Mouse (Mus musculus) forelimb bud, embryonic 11.5 days (tissue): ENCODE results near the gene Atf7.
"Not testable (repeated sequence)": the region's sequence is repeated elsewhere in the genome, so short reads cannot be mapped to it uniquely, and the experiment has no call there.

Source experiments
- DNase-seq: peaks from one replicate; pipeline ENCODE4 v3.0.0-alpha.2; 2012; ENCODE audit warnings: low read depth, low spot score

Atf7 gene

GRCm38 (mm10) chr15:102624970-102625686 is at the start of gene Atf7, which contains the start of gene Gm28047:
Gene Atf7, minus strand, starts transcription at chr15:102625464.
Gene Gm28047, minus strand, starts transcription at chr15:102625067.
- peak; percentile 97 for DNase-seq

GRCm38 (mm10) chr15:102673548-102673947 is 48.3 kb upstream of the Atf7 start:
- DNase-seq: peak; percentile 81

- peak; percentile 65 for DNase-seq
Measured at GRCm38 (mm10) chr15:102672215-102673071, 47.2 kb upstream of the Atf7 start, which contains the start of gene Atp5g2. Gene Atp5g2, minus strand, starts transcription at chr15:102672352.

- DNase-seq: peak; percentile 84
Measured at GRCm38 (mm10) chr15:102671721-102672214, 46.5 kb upstream of the Atf7 start.

- DNase-seq: peak; percentile 100
Measured at GRCm38 (mm10) chr15:102670767-102671575, 45.7 kb upstream of the Atf7 start.

- no peak for DNase-seq
Measured at GRCm38 (mm10) chr15:102670281-102670680, 45.0 kb upstream of the Atf7 start.

- no peak for DNase-seq
Measured at GRCm38 (mm10) chr15:102669571-102669970, 44.3 kb upstream of the Atf7 start.

GRCm38 (mm10) chr15:102665494-102665893 is 40.2 kb upstream of the Atf7 start:
- DNase-seq: peak; percentile 59

- DNase-seq: no peak
Measured at GRCm38 (mm10) chr15:102663825-102664224, 38.6 kb upstream of the Atf7 start.

GRCm38 (mm10) chr15:102662601-102663000 is 37.3 kb upstream of the Atf7 start:
- not testable (repeated sequence) for DNase-seq

- DNase-seq: peak; percentile 16
Measured at GRCm38 (mm10) chr15:102657926-102658381, 32.7 kb upstream of the Atf7 start.

- peak; percentile 37 for DNase-seq
Measured at GRCm38 (mm10) chr15:102656658-102657057, 31.4 kb upstream of the Atf7 start.

- not testable (repeated sequence) for DNase-seq
Measured at GRCm38 (mm10) chr15:102651928-102652660, 26.8 kb upstream of the Atf7 start.

GRCm38 (mm10) chr15:102651107-102651506 is 25.8 kb upstream of the Atf7 start:
- DNase-seq: no peak

- no peak for DNase-seq
Measured at GRCm38 (mm10) chr15:102635817-102636216, 10.6 kb upstream of the Atf7 start.

- no peak for DNase-seq
Measured at GRCm38 (mm10) chr15:102634684-102635083, 9.4 kb upstream of the Atf7 start.

GRCm38 (mm10) chr15:102625687-102626055 is 407 bp upstream of the Atf7 start:
- DNase-seq: no peak

- DNase-seq: peak; percentile 6
Measured at GRCm38 (mm10) chr15:102624291-102624969, 834 bp downstream of the Atf7 start.

GRCm38 (mm10) chr15:102623121-102623520 is 2.1 kb downstream of the Atf7 start:
- no peak for DNase-seq

- no peak for DNase-seq
Measured at GRCm38 (mm10) chr15:102622536-102622935, 2.7 kb downstream of the Atf7 start.
